Mouse (Mus musculus): ENCODE measurements around the gene BC051142.

DNA sequence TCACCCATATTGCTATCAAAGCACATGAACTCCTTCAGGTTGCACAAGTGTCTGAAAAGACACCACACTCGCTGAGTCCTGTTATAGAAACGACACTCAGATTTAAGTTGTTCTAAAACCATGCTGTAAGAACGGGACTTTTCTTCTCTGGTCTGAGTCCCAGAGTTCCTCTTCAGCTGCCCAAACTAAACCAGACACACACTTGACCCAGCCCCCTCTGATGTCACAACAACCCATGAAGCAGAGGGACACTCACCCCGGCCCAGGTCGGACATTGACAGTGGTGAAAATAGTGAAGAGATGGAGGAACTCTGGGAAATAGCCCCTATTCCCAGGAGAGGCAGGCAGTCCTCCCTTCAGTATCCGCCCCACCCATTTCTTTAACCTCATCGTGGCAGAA lies 7.1 kb upstream of the BC051142 start:
- TF ChIP-seq POLR2A (IDR thresholded peaks at IDR 0.05; ENCODE audit: extremely low read depth, insufficient read depth, low read length), result no peak
- TF ChIP-seq CTCF (IDR thresholded peaks at IDR 0.05; ENCODE audit: extremely low read depth, insufficient read depth, low read length), result no peak
